Mouse (Mus musculus) stomach, postnatal 0 days (tissue): Measurements from ENCODE around the gene Magix.

Experiments
- CTCF ChIP-seq: IDR thresholded peaks from 2 replicates; pipeline ENCODE4 v1.5.1; 2016; ENCODE audit warnings: antibody characterized with exemption, low read depth, mild to moderate bottlenecking, moderate library complexity
- EP300 ChIP-seq: optimal IDR thresholded peaks from 2 replicates; pipeline ENCODE3; 2016; ENCODE audit warnings: antibody characterized with exemption

GRCm38 (mm10) chrX:7640785-7641184 is 40.3 kb downstream of the Magix start:
- TF ChIP-seq CTCF, result no peak
- TF ChIP-seq EP300, result no peak
